Mouse (Mus musculus): ENCODE measurements around the gene Parp8.

Gene Parp8

GRCm38 (mm10) chr13:117018676-117019075 is 6.7 kb downstream of the Parp8 start:
- no peak for DNase-seq

DNA sequence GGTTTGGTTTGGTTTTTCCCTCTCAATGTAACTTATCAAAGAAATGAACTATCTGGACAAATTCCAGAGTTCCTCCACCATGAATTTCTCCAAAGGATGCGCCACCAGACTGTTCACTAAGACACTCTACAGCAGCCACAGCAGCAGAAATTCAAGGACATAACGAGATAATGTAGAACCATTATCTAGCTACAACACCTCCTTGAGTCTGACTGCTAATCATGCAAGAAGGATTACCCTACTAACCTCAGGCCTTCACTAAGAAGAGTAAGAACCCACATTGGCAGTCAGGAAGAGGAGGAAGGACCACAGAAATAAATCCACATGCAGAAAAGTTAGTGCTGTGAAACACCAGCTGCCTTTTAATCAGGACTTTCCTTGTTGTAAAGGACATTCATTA is 11.8 kb downstream of the Parp8 start:
- no peak for DNase-seq

DNA sequence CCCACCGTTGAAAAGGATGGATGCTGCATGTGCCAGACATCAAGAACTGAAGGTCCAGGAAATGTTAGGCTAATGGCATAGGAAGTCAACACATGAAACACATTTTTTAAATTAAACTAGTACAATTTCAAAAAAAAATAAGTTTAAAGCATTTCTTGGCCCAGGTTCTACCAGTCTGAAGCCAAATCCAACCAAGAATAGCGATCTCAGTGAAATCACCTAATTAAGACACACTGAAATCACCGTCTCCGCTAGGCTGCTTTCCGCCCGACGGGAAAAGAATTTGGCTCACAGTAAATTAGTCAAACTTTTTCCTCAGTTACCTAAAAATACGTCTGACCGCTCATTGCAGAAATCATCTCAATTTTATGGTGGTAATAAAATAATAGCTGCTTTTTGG is 13.3 kb downstream of the Parp8 start:
- DNase-seq, result no peak

GRCm38 (mm10) chr13:117010143-117010542 is 15.2 kb downstream of the Parp8 start:
- peak; percentile 16 to 30 for DNase-seq

- DNase-seq, result no peak
These were observed 17.0 kb downstream of the Parp8 start for GRCm38 (mm10) chr13:117008021-117009015.

DNA sequence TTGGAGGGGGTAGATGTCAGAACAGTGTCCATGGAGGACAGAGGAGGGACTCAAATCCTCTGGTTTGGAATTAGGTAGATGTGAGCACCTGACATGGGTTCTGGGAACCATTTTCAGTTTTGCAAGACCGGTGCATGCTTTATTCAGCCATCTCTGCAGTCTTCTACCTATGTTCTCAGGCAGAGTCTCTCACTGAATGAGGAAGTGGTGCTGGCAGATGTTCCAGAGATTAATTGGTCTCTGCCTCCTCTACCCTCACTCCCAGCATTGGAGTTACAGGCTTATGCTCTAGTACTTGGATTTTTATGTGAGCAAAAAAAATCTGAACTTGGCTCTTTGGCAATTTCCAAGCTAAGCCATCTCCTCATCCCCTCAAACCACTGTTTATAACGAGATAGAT is 17.8 kb downstream of the Parp8 start:
- no peak for DNase-seq

- DNase-seq, result no peak
These were observed 18.7 kb downstream of the Parp8 start for GRCm38 (mm10) chr13:117006638-117007037.

DNA sequence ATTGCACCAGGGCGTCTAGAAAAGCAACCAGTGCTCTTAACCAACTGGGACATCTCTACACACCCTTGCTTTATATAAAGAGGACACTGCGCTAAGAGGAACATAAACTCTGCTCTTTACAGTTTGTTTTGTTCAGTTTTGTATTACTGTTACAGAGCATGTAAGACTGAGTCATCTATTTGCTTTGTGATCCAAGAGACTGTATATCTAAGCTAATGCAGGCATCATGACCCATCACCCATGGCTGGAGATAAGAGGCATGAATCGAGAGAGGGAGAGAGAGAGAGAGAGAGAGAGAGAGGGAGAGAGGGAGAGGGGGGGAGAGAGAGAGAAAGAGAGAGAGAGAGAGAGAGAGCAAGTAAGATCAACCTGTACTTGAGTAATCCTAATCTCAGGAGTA is 24.8 kb downstream of the Parp8 start:
- DNase-seq, result no peak

GRCm38 (mm10) chr13:116991560-116991959 is 33.8 kb downstream of the Parp8 start:
- no peak for DNase-seq

- no peak for DNase-seq
These were observed 35.0 kb downstream of the Parp8 start for GRCm38 (mm10) chr13:116990327-116990726.

DNA sequence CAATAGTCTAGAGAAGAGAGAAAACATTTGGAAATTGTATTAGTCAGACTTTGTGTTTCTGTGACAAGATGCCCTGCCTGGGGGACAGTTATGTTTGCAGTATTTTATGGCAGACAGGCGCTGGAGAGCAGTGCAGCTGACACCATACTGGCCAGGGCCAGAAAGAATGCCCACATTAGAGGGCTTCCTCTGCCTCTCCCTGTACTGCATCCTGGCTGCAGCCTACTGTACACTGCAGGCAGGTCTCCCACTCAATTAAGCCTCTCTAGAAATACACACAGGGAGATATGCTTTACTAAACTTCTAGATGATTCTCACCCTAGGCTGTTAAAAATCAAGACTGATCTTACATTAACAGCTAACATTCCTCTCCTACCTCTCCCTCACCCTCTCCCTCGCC is 36.6 kb downstream of the Parp8 start:
- DNase-seq, result no peak

GRCm38 (mm10) chr13:116988208-116988607 is 37.1 kb downstream of the Parp8 start:
- DNase-seq, result no peak

GRCm38 (mm10) chr13:116987284-116987683 is 38.1 kb downstream of the Parp8 start:
- no peak for DNase-seq

DNA sequence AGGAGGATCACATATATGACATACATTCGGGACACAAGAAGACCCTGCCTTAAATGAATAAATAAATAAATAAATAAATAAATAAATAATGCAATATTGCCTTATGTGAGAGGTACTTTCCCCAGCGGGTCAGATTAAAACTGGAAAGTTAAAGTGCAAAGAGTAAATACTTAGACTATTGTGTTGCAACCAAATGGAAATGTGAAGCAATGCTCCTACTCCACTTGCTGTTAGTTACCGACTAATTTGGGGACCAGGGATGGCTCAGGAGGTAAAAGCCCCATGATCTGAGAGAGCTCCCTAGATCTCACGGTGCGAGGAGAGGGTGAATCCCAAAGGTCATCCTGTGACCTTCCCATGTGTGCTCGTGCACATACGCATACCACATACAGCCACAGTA is 38.7 kb downstream of the Parp8 start:
- DNase-seq, result no peak

DNA sequence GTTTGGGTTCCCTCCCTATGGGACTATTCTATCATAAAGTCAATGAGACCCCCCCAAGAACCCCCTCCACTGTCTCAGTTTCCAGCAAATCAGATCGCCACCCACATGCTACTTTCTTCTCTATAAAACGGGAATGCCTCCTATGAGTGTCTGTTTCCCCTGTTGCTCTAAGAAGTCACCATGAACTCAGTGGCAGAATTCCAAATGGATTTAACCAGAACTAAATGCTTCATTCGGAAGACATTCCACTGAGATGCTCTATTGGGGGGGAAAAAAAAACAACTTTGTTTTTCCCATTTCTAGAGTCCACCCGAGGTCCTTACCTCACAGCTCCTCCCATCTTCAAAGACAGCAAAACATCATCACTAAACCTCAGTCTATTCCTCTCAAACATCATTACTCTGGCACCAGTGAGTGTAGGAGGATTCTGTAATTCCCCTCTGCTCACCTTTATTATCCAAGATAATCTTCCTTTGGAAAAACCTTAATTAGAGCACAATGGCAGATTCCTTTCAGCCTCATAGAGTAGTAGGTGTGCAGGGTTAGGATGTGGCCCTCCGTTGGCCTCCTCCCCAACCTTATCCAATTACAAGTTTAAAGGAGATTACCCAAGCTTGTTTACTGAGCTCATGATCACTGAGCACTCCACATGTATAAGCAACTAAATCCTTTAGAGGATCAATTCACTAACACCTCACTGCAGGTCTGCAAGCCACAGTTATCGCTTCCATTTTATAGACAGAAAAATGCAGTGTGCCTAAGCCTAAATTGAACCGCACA is 51.1 kb downstream of the Parp8 start:
- no peak for DNase-seq

GRCm38 (mm10) chr13:116973491-116973890 is 51.8 kb downstream of the Parp8 start:
- no peak for DNase-seq

GRCm38 (mm10) chr13:116972036-116972611 is 53.2 kb downstream of the Parp8 start:
- peak; percentile 59 to 76 for DNase-seq

GRCm38 (mm10) chr13:116970706-116971428 is 54.5 kb downstream of the Parp8 start:
- no peak for DNase-seq

DNA sequence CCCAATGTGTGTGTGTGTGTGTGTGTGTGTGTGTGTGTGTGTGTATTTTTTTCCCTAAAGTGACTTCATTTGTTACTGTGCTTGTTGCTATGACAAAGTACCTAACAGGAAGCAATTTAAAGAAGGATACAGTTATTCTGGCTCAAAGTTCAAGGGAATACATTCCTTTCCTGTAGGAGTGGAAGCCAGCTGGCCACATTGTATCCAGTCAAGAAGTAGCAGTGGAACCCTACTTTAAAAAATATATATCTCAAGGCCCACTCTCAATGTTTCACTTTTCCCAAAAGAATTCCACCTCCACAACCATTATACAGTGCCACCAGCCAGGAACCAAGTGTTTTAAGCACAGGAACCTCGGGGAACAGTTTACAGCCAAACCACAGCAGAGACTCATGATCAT is 55.7 kb downstream of the Parp8 start:
- DNase-seq, result no peak

DNA sequence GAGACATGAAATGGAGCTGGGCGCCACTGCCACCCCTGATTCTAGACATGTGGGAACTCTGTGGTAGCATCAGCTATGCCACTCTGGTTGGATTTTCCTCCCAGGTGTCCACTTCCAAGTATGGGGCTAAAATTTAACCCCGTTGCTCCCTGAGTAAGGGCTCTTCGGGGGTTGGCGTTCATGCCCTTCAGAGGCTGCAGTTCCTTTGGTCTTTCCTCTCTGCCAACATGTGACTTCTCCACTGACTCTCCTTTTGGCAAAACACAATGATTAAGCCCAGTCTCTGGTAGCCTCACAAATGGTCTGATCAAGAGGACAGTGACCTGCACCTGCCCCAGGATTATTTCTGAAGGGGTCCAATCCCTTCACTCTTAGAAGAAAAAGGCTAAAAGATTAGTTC is 56.4 kb downstream of the Parp8 start:
- DNase-seq, result peak; percentile 51 to 63

GRCm38 (mm10) chr13:116967459-116967858 is 57.9 kb downstream of the Parp8 start:
- DNase-seq, result no peak
